Comparison of ENCODE assay signal across 25 mouse cellular contexts in the genomic region with DNA sequence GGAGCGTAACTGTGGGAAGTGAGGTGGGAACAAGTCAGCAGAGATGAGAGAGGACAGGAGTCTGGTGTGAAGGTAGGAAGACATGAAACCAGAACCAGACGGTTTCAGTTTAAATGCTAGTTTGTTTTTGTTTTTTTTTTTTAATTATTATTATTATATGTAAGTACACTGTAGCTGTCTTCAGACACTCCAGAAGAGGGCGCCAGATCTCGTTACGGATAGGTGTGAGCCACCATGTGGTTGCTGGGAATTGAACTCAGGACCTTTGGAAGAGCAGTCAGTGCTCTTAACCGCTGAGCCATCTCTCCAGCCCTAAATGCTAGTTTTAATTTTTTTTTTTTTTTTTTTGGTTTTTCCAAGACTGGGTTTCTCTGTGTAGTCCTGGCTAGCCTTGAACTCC. TPM values are rescaled to one million over a fixed set of nuclear protein-coding genes. Genes with fewer than 3 reads are reported as not detected.
A peak's percentile ranks its signal among the peaks of the same experiment; 100 is the strongest.
DNase-seq lines count a peak whose midpoint lies in the region; ATAC-seq and TF ChIP-seq lines count a peak whose summit lies in the region.
"Not testable (repeated sequence)": the region's sequence is repeated elsewhere in the genome, so short reads cannot be mapped to it uniquely, and the experiment has no call there.
"Had no signal": no experiment of that assay in that cellular context is flagged by ENCODE, and none has a peak within 500 bp of the region (broad histone marks: within the 10 kb centered on the region; RNA-seq: fewer than 3 reads in every experiment).

No protein-coding gene starts in this region.

- not testable (repeated sequence) for H3K4me1 ChIP-seq in MEL (ENCODE audit: control insufficient read depth in 1 of 2, insufficient read depth in 2 of 2, low read length in 2 of 2); kidney, adult 2 months (ENCODE audit: control insufficient read depth, insufficient read depth, low read length); lung, embryonic 14.5 days (ENCODE audit: insufficient read depth)
- peaks cover 42% of the 10 kb centered on the region for H3K4me1 ChIP-seq in olfactory bulb, adult 2 months (ENCODE audit: control insufficient read depth, insufficient read depth, low read length)

- H3K9me3 ChIP-seq in MEL (replicated peaks; ENCODE audit: insufficient read depth, low read length); lung, embryonic 14.5 days (ENCODE audit: low read depth, low read length): not testable (repeated sequence)

- WGBS in kidney, adult 2 months, result 78% methylated on average over 6 of the region's 6 CpGs
- 71% methylated on average over 6 of the region's 6 CpGs for WGBS in lung, embryonic 14.5 days
- whole genome bisulfite sequencing in olfactory bulb, adult 2 months, result 73% methylated on average over 6 of the region's 6 CpGs

- not testable (repeated sequence) for H3K4me2 ChIP-seq in lung, embryonic 14.5 days

- not testable (repeated sequence) for ATAC-seq in lung, embryonic 14.5 days (ENCODE audit: insufficient read depth)

- not testable (repeated sequence) for TF ChIP-seq RAD21 in MEL (IDR thresholded peaks at IDR 0.05; ENCODE audit: low read depth, low read length)

- TF ChIP-seq CTCF in MEL (IDR thresholded peaks at IDR 0.05 in 2 of 3, conservative IDR thresholded peaks at IDR 0.05 in 1 of 3; ENCODE audit: control insufficient read depth in 1 of 3, insufficient read depth in 1 of 3, low read depth in 2 of 3, low read length in 3 of 3, poor library complexity in 1 of 3, severe bottlenecking in 1 of 3), result peak; percentile 13 to 45 (median 29); a peak in 3 of 6 replicates
- peak; percentile 34 for TF ChIP-seq CTCF in gastrocnemius, adult 2 months (IDR thresholded peaks at IDR 0.05)
- TF ChIP-seq CTCF in kidney, adult 2 months (conservative IDR thresholded peaks at IDR 0.05; ENCODE audit: insufficient read depth, insufficient read length, low read depth, low read length), result 0 out of 2 replicates have a peak, but pooled peaks have one; percentile 0
- peak; percentile 40 for TF ChIP-seq CTCF in left cerebral cortex, adult 2 months (IDR thresholded peaks at IDR 0.05)
- TF ChIP-seq CTCF in lung, embryonic 14.5 days (IDR thresholded peaks at IDR 0.05; ENCODE audit: low read depth), result 0 out of 2 replicates have a peak, but pooled peaks have one; percentile 10
- not testable (repeated sequence) for TF ChIP-seq CTCF in olfactory bulb, adult 2 months (IDR thresholded peaks at IDR 0.05; ENCODE audit: insufficient read depth, low read depth, low read length)

- H3K4me3 ChIP-seq in MEL (ENCODE audit: control insufficient read depth in 1 of 2, insufficient read depth in 1 of 2, low read depth in 2 of 2, low read length in 2 of 2); gastrocnemius, adult 2 months; kidney, adult 2 months (ENCODE audit: insufficient read depth, low read depth, low read length); left cerebral cortex, adult 2 months; lung, embryonic 14.5 days (ENCODE audit: low read depth, low read length); olfactory bulb, adult 2 months (ENCODE audit: insufficient read depth, low read depth, low read length): not testable (repeated sequence)

- H3K27me3 ChIP-seq in MEL (ENCODE audit: control insufficient read depth in 1 of 2, insufficient read depth in 2 of 2, low read length in 2 of 2); kidney, adult 2 months (replicated peaks; ENCODE audit: control insufficient read depth, insufficient read depth, low read length): not testable (repeated sequence)
- peaks cover 49% of the 10 kb centered on the region for H3K27me3 ChIP-seq in lung, embryonic 14.5 days (ENCODE audit: insufficient read depth, low read length)

- not testable (repeated sequence) for TF ChIP-seq EP300 in MEL (IDR thresholded peaks at IDR 0.05; ENCODE audit: low read depth in 1 of 2, low read length in 2 of 2)

- H3K9ac ChIP-seq in MEL (ENCODE audit: control insufficient read depth, low read depth, low read length, poor library complexity, severe bottlenecking); lung, embryonic 14.5 days: not testable (repeated sequence)

- not testable (repeated sequence) for H3K36me3 ChIP-seq in MEL (ENCODE audit: control insufficient read depth in 1 of 2, insufficient read depth in 2 of 2, low read length in 2 of 2); kidney, adult 2 months (ENCODE audit: control insufficient read depth, insufficient read depth, low read length)
- peaks cover 41% of the 10 kb centered on the region for H3K36me3 ChIP-seq in lung, embryonic 14.5 days (ENCODE audit: insufficient read depth)

- not testable (repeated sequence) for TF ChIP-seq POLR2A in MEL (IDR thresholded peaks at IDR 0.05; ENCODE audit: control insufficient read depth in 1 of 2, insufficient read depth in 1 of 2, low read depth in 1 of 2, low read length in 2 of 2, poor library complexity in 1 of 2); kidney, adult 2 months (IDR thresholded peaks at IDR 0.05; ENCODE audit: low read depth, low read length); olfactory bulb, adult 2 months (IDR thresholded peaks at IDR 0.05; ENCODE audit: insufficient read depth, low read depth, low read length)

- H3K79me2 ChIP-seq in MEL (ENCODE audit: control insufficient read depth, insufficient read depth, low read length, poor library complexity), result peaks cover 28% of the 10 kb centered on the region

- peak; percentile 42 for DNase-seq in MEL (ENCODE audit: low read depth, low spot score)
- not testable (repeated sequence) for DNase-seq in gastrocnemius, adult 2 months; kidney, adult 2 months; left cerebral cortex, adult 2 months (ENCODE audit: extremely low spot score in 1 of 2, low spot score in 2 of 2); lung, embryonic 14.5 days
- peak; percentile 48 for DNase-seq in thymus, postnatal 4 days

- H3K27ac ChIP-seq in MEL (ENCODE audit: control insufficient read depth, low read depth, low read length); gastrocnemius, adult 2 months; kidney, adult 2 months (ENCODE audit: insufficient read depth, low read depth, low read length); lung, embryonic 14.5 days (ENCODE audit: low read depth): not testable (repeated sequence)
- H3K27ac ChIP-seq in left cerebral cortex, adult 2 months, result peak overlapping the region; percentile 96; the same call in 1 of the 2 replicates
- H3K27ac ChIP-seq in olfactory bulb, adult 2 months (ENCODE audit: insufficient read depth, low read depth, low read length), result peak overlapping the region; percentile 100

- intact Hi-C loops in gastrocnemius, adult 2 months (cut with DNase I); left cerebral cortex, adult 2 months (cut with DNase I): not testable (repeated sequence)

RNA-seq across cellular contexts. Expression of gene Ddn, which starts 0.9 kb away (rescaled TPM):
- total RNA-seq in MEL (2012; rRNA removed), result 2.8 and 4.0 TPM in 2 replicates
- 1 to 10 TPM in 1 of 2 experiments, not detected in 1; 4.2 TPM for polyA plus RNA-seq in MEL (2012; ENCODE audit: insufficient read depth in 1 of 2, insufficient read length in 2 of 2, low read depth in 1 of 2, low replicate concordance in 2 of 2, missing spikeins in 1 of 2)
- total RNA-seq in gastrocnemius, adult 2 months (2021), result under 1 TPM; 0.33 to 0.78 TPM
- 12.1 and 12.3 TPM in 2 replicates for polyA plus RNA-seq in kidney, adult 2 months (2012; rRNA removed)
- 100 to 1,000 TPM; 739 to 834 TPM for total RNA-seq in left cerebral cortex, adult 2 months (2021)
- 0.04 and 0.12 TPM in 2 replicates for polyA plus RNA-seq in lung, embryonic 14.5 days (2014; fragmentation: Nextera tagmentation; extraction: Ambion mirVana)
- 108 TPM in 1 of 2 replicates, not detected in the other for polyA plus RNA-seq in olfactory bulb, adult 2 months (2012; ENCODE audit: insufficient read depth, insufficient read length, low replicate concordance, missing spikeins)
- polyA plus RNA-seq: activated CD4-positive, CD25-positive, alpha-beta regulatory T cell, adult 4 months; forebrain, embryonic 11.5 days; heart, embryonic 10.5 days had no signal

RNA-seq across cellular contexts. Expression of gene Wnt1, which starts 20.6 kb away (rescaled TPM):
- total RNA-seq in MEL (2012; rRNA removed), result not detected in 2 replicates
- not detected for polyA plus RNA-seq in MEL (2012; ENCODE audit: insufficient read depth in 1 of 2, insufficient read length in 2 of 2, low read depth in 1 of 2, low replicate concordance in 2 of 2, missing spikeins in 1 of 2)
- under 1 TPM in 1 of 2 experiments, not detected in 1; 0.08 TPM for total RNA-seq in gastrocnemius, adult 2 months (2021)
- polyA plus RNA-seq in kidney, adult 2 months (2012; rRNA removed), result 0.04 TPM in 1 of 2 replicates, not detected in the other
- under 1 TPM in 1 of 2 experiments, not detected in 1; 0.14 TPM for total RNA-seq in left cerebral cortex, adult 2 months (2021)
- polyA plus RNA-seq in lung, embryonic 14.5 days (2014; fragmentation: Nextera tagmentation; extraction: Ambion mirVana), result not detected in 2 replicates
- not detected in 2 replicates for polyA plus RNA-seq in olfactory bulb, adult 2 months (2012; ENCODE audit: insufficient read depth, insufficient read length, low replicate concordance, missing spikeins)
- total RNA-seq: adrenal gland, adult 8-10 months; adrenal gland, postnatal 25 days; CH12.LX; forebrain, postnatal 0 days; gastrocnemius, adult 8-10 months; gastrocnemius, postnatal 25 days; heart, adult 18-20 months; heart, postnatal 14 days; heart, postnatal 4 days had no signal
- polyA plus RNA-seq: activated CD4-positive, CD25-positive, alpha-beta regulatory T cell, adult 4 months; embryonic facial prominence, embryonic 15.5 days; forebrain, embryonic 14.5 days; gonadal fat pad, adult 2 months; heart, embryonic 10.5 days; heart, embryonic 13.5 days; heart, embryonic 16.5 days had no signal

RNA-seq across cellular contexts. Expression of gene Prkag1, which starts 21.1 kb away (rescaled TPM):
- 122 and 126 TPM in 2 replicates for total RNA-seq in MEL (2012; rRNA removed)
- 100 to 1,000 TPM; 141 to 348 TPM for polyA plus RNA-seq in MEL (2012; ENCODE audit: insufficient read depth in 1 of 2, insufficient read length in 2 of 2, low read depth in 1 of 2, low replicate concordance in 2 of 2, missing spikeins in 1 of 2)
- total RNA-seq in gastrocnemius, adult 2 months (2021), result 10 to 100 TPM; 49.0 to 59.5 TPM
- 68.9 and 72.7 TPM in 2 replicates for polyA plus RNA-seq in kidney, adult 2 months (2012; rRNA removed)
- 10 to 100 TPM; 46.1 to 52.3 TPM for total RNA-seq in left cerebral cortex, adult 2 months (2021)
- polyA plus RNA-seq in lung, embryonic 14.5 days (2014; fragmentation: Nextera tagmentation; extraction: Ambion mirVana), result 93.4 and 93.7 TPM in 2 replicates
- not detected in 2 replicates for polyA plus RNA-seq in olfactory bulb, adult 2 months (2012; ENCODE audit: insufficient read depth, insufficient read length, low replicate concordance, missing spikeins)

RNA-seq across cellular contexts. Expression of gene Wnt10b, which starts 32.3 kb away (rescaled TPM):
- total RNA-seq in MEL (2012; rRNA removed), result 0.13 and 0.23 TPM in 2 replicates
- under 1 TPM in 1 of 2 experiments, not detected in 1; 0.14 TPM for polyA plus RNA-seq in MEL (2012; ENCODE audit: insufficient read depth in 1 of 2, insufficient read length in 2 of 2, low read depth in 1 of 2, low replicate concordance in 2 of 2, missing spikeins in 1 of 2)
- total RNA-seq in gastrocnemius, adult 2 months (2021), result 1 to 10 TPM in 1 of 2 experiments, under 1 TPM in 1; 0.97 to 1.4 TPM
- polyA plus RNA-seq in kidney, adult 2 months (2012; rRNA removed), result 0.22 and 0.25 TPM in 2 replicates
- total RNA-seq in left cerebral cortex, adult 2 months (2021), result under 1 TPM; 0.51 to 0.66 TPM
- polyA plus RNA-seq in lung, embryonic 14.5 days (2014; fragmentation: Nextera tagmentation; extraction: Ambion mirVana), result 0.11 TPM in 1 of 2 replicates, not detected in the other
- polyA plus RNA-seq in olfactory bulb, adult 2 months (2012; ENCODE audit: insufficient read depth, insufficient read length, low replicate concordance, missing spikeins), result not detected in 2 replicates
- polyA plus RNA-seq: forebrain, embryonic 14.5 days; forebrain, postnatal 0 days; hindbrain, embryonic 14.5 days had no signal

RNA-seq across cellular contexts. Expression of gene Arf3, which starts 47.2 kb away (rescaled TPM):
- 37.4 and 41.1 TPM in 2 replicates for total RNA-seq in MEL (2012; rRNA removed)
- 100 to 1,000 TPM; 140 to 239 TPM for polyA plus RNA-seq in MEL (2012; ENCODE audit: insufficient read depth in 1 of 2, insufficient read length in 2 of 2, low read depth in 1 of 2, low replicate concordance in 2 of 2, missing spikeins in 1 of 2)
- total RNA-seq in gastrocnemius, adult 2 months (2021), result 1 to 10 TPM; 8.1 to 9.4 TPM
- polyA plus RNA-seq in kidney, adult 2 months (2012; rRNA removed), result 114 and 143 TPM in 2 replicates
- total RNA-seq in left cerebral cortex, adult 2 months (2021), result 100 to 1,000 TPM; 749 to 756 TPM
- 35.4 and 42.5 TPM in 2 replicates for polyA plus RNA-seq in lung, embryonic 14.5 days (2014; fragmentation: Nextera tagmentation; extraction: Ambion mirVana)
- 167 TPM in 1 of 2 replicates, not detected in the other for polyA plus RNA-seq in olfactory bulb, adult 2 months (2012; ENCODE audit: insufficient read depth, insufficient read length, low replicate concordance, missing spikeins)

Comparison
In these comparisons a context has a peak if more than half of its experiments do, and no peak if none do; other contexts are left out.
1. RNA of gene Prkag1, which starts 21.1 kb away (polyA plus RNA-seq): 141 to 348 TPM in MEL, 93.4 to 93.7 TPM in lung, embryonic 14.5 days and 68.9 to 72.7 TPM in kidney, adult 2 months; not detected in olfactory bulb, adult 2 months; every median in the first group is over 10 times any median in the second.